Mouse (Mus musculus): ENCODE results near the gene Ptchd3.

- TF ChIP-seq POLR2A (IDR thresholded peaks at IDR 0.05; ENCODE audit: control insufficient read depth, low read depth, low read length) (peak; percentile 90), CTCF (IDR thresholded peaks at IDR 0.05; ENCODE audit: control insufficient read depth, insufficient read depth, insufficient replicate concordance, low read depth, low read length) (no peak)
Observed at GRCm38 (mm10) chr11:121829947-121830346, at the start of gene Ptchd3.
